ENCODE assay signal across 11 mouse cellular contexts in the genomic region with DNA sequence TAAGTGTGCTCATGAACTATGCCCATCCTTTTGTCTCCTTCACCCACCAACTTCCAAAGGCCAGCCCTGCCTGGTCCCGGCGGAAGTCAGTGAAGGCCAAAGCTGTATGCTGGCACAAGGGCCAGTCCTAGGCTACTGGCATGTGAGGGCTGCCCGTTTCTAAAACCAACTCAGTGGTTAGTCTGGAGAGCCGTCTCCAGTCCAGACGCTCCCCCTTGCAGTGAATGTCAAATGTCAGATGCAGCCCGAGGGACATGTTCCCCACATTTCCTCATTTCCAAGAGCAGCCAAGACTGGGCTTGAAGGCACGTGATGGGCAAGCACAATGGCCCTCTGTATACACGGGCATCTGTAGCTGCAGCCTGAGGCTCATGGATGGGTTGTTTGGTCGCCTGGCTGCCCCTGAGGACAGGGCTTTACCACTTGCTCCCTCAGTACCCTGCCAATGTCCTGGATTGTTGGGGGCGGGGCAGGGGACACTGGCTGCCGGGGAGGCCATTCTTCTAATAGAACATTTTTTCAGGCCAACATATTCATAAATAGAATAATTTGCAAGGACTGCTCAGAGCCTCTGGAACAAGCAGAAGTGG. TPM values are rescaled to one million over a fixed set of nuclear protein-coding genes. Genes with fewer than 3 reads are reported as not detected.
DNase-seq lines count a peak whose midpoint lies in the region; ATAC-seq lines count a peak whose summit lies in the region.
"Had no signal": no experiment of that assay in that cellular context is flagged by ENCODE, and none has a peak within 500 bp of the region (broad histone marks: within the 10 kb centered on the region; RNA-seq: fewer than 3 reads in every experiment).

No protein-coding gene starts in this region.

- no peak overlapping the region for H3K9ac ChIP-seq in kidney, embryonic 15.5 days
- H3K9ac ChIP-seq in neural tube, embryonic 14.5 days (replicated peaks; ENCODE audit: low read depth, low read length) = no peak overlapping the region
- no peak overlapping the region for H3K9ac ChIP-seq in neural tube, embryonic 15.5 days (replicated peaks)
- H3K9ac ChIP-seq: heart, embryonic 15.5 days; limb, embryonic 15.5 days had no signal

- no peaks in the 10 kb centered on the region for H3K36me3 ChIP-seq in kidney, embryonic 15.5 days
- H3K36me3 ChIP-seq in neural tube, embryonic 14.5 days (ENCODE audit: control insufficient read depth, insufficient read depth, low read length) = no peaks in the 10 kb centered on the region
- H3K36me3 ChIP-seq in neural tube, embryonic 15.5 days = no peaks in the 10 kb centered on the region
- H3K36me3 ChIP-seq: heart, embryonic 15.5 days; limb, embryonic 15.5 days had no signal

- no peak overlapping the region for H3K4me2 ChIP-seq in kidney, embryonic 15.5 days
- H3K4me2 ChIP-seq in neural tube, embryonic 14.5 days (ENCODE audit: low read depth, low read length) = no peak overlapping the region
- no peak overlapping the region for H3K4me2 ChIP-seq in neural tube, embryonic 15.5 days
- H3K4me2 ChIP-seq: heart, embryonic 15.5 days; limb, embryonic 15.5 days had no signal

- WGBS in kidney, embryonic 15.5 days = 70% methylated on average over 11 of the region's 11 CpGs
- 81% methylated on average over 11 of the region's 11 CpGs for WGBS in neural tube, embryonic 14.5 days
- 73% methylated on average over 11 of the region's 11 CpGs for WGBS in neural tube, embryonic 15.5 days

- no peaks in the 10 kb centered on the region; the same call in 1 of the 2 replicates for H3K9me3 ChIP-seq in kidney, embryonic 15.5 days (replicated peaks)
- H3K9me3 ChIP-seq in neural tube, embryonic 14.5 days (ENCODE audit: control insufficient read depth, low read length) = no peaks in the 10 kb centered on the region
- no peaks in the 10 kb centered on the region for H3K9me3 ChIP-seq in neural tube, embryonic 15.5 days (replicated peaks)
- H3K9me3 ChIP-seq: heart, embryonic 15.5 days; limb, embryonic 15.5 days; megakaryocyte, embryonic 14.5 days had no signal

- H3K27ac ChIP-seq in kidney, embryonic 15.5 days = 0 out of 2 replicates have a peak overlapping the region, but pooled peaks have one; percentile 16
- no peak overlapping the region for H3K27ac ChIP-seq in neural tube, embryonic 14.5 days (ENCODE audit: low read depth, low read length)
- H3K27ac ChIP-seq in neural tube, embryonic 15.5 days (replicated peaks) = no peak overlapping the region
- H3K27ac ChIP-seq: heart, embryonic 15.5 days; limb, embryonic 15.5 days had no signal

- peaks cover 27% of the 10 kb centered on the region for H3K4me1 ChIP-seq in kidney, embryonic 15.5 days
- H3K4me1 ChIP-seq in neural tube, embryonic 14.5 days (ENCODE audit: control insufficient read depth, insufficient read depth, low read length) = no peaks in the 10 kb centered on the region
- no peaks in the 10 kb centered on the region for H3K4me1 ChIP-seq in neural tube, embryonic 15.5 days
- H3K4me1 ChIP-seq: heart, embryonic 15.5 days; limb, embryonic 15.5 days had no signal

- no peaks in the 10 kb centered on the region for H3K27me3 ChIP-seq in kidney, embryonic 15.5 days
- H3K27me3 ChIP-seq in neural tube, embryonic 14.5 days (ENCODE audit: control insufficient read depth, insufficient read depth, low read length) = no peaks in the 10 kb centered on the region
- no peaks in the 10 kb centered on the region for H3K27me3 ChIP-seq in neural tube, embryonic 15.5 days (replicated peaks)
- H3K27me3 ChIP-seq: heart, embryonic 15.5 days; limb, embryonic 15.5 days; megakaryocyte, embryonic 14.5 days had no signal

- DNase-seq in frontal cortex, adult 2 months (ENCODE audit: extremely low spot score in 1 of 2, low spot score in 1 of 2) = no peak
- DNase-seq in kidney, adult 9 months = no peak
- no peak for DNase-seq in yolk sac, embryonic 10.5 days (ENCODE audit: low spot score)

- ATAC-seq in frontal cortex, adult (ENCODE audit: low TSS enrichment) = peak; percentile 56; the same call in 1 of the 2 replicates
- no peak for ATAC-seq in kidney, embryonic 15.5 days (replicated peaks; ENCODE audit: low FRiP score)
- ATAC-seq in neural tube, embryonic 14.5 days (ENCODE audit: low read depth) = peak; percentile 65; the same call in 1 of the 2 replicates
- ATAC-seq in neural tube, embryonic 15.5 days (ENCODE audit: low FRiP score) = no peak

- H3K4me3 ChIP-seq in kidney, embryonic 15.5 days (replicated peaks) = no peak overlapping the region
- no peak overlapping the region for H3K4me3 ChIP-seq in neural tube, embryonic 14.5 days (ENCODE audit: low read depth, low read length)
- H3K4me3 ChIP-seq in neural tube, embryonic 15.5 days (replicated peaks) = no peak overlapping the region
- H3K4me3 ChIP-seq: erythroblast, embryonic 14.5 days; heart, embryonic 15.5 days; limb, embryonic 15.5 days; megakaryocyte, embryonic 14.5 days had no signal

RNA-seq across cellular contexts. Expression of a gene that starts 15.4 kb away (rescaled TPM):
- 30.3 and 32.8 TPM in 2 replicates for polyA plus RNA-seq in frontal cortex, adult 2 months (2012; rRNA removed)
- 118 and 134 TPM in 2 replicates for polyA plus RNA-seq in kidney, embryonic 15.5 days (2015; fragmentation: Nextera tagmentation; extraction: Ambion mirVana)
- polyA plus RNA-seq in neural tube, embryonic 14.5 days (2014; fragmentation: Nextera tagmentation; extraction: Ambion mirVana) = 42.3 and 52.9 TPM in 2 replicates
- 57.5 and 63.9 TPM in 2 replicates for polyA plus RNA-seq in neural tube, embryonic 15.5 days (2015; fragmentation: Nextera tagmentation; extraction: Ambion mirVana)

Comparison
In these comparisons a context has a peak if more than half of its experiments do, and no peak if none do; other contexts are left out.
1. ATAC-seq: peak in frontal cortex, adult (single experiment) and neural tube, embryonic 14.5 days (single experiment); none in kidney, embryonic 15.5 days (single experiment) and neural tube, embryonic 15.5 days (single experiment).